Mouse (Mus musculus) brain, embryonic 14.5 days (tissue): ENCODE data around the gene Erlin1. TPM values are rescaled to one million over a fixed set of nuclear protein-coding genes. Genes with fewer than 3 reads are reported as not detected.
A peak's percentile ranks its signal among the peaks of the same experiment; 100 is the strongest.

Source experiments
- DNase-seq: peaks from one replicate; pipeline ENCODE4 v3.0.0-alpha.2; 2011; ENCODE audit warnings: low read depth
- CTCF ChIP-seq: fragments of 200-500 bp; IDR thresholded peaks from 2 replicates; pipeline ENCODE4 v1.5.1; 2012; ENCODE audit warnings: inconsistent platforms, mild to moderate bottlenecking, moderate library complexity, borderline replicate concordance; ENCODE audit not compliant: insufficient read depth, insufficient read length; ENCODE audit errors: extremely low read depth
- POLR2A ChIP-seq: fragments of 200-500 bp; IDR thresholded peaks from 2 replicates; pipeline ENCODE4 v1.6.1; 2012; ENCODE audit warnings: mild to moderate bottlenecking, inconsistent platforms, borderline replicate concordance; ENCODE audit not compliant: poor library complexity, insufficient read depth, insufficient read length, severe bottlenecking; ENCODE audit errors: extremely low read depth
- polyA plus RNA-seq: library from polyadenylated mRNA; depleted of rRNA; stranded (reverse); fragments of >200 nt; gene quantifications from 2 replicates; pipeline ENCODE4 v1.2.3, GENCODE M21; 2012

The Erlin1 gene
- polyA plus RNA-seq, 1 experiment = 18.3 TPM

GRCm38 (mm10) chr19:44008784-44009183 is 60.8 kb downstream of the Erlin1 start:
- DNase-seq = peak; percentile 22

GRCm38 (mm10) chr19:44007186-44007585 is 62.4 kb downstream of the Erlin1 start:
- DNase-seq = peak; percentile 44
- TF ChIP-seq POLR2A = no peak
- TF ChIP-seq CTCF = no peak

More at GRCm38 (mm10) chr19:44008784-44009183, 60.8 kb downstream of the Erlin1 start:
- TF ChIP-seq CTCF (no peak), POLR2A (no peak)

GRCm38 (mm10) chr19:44005025-44005424 is 64.6 kb downstream of the Erlin1 start:
- TF ChIP-seq POLR2A = no peak
- no peak for TF ChIP-seq CTCF
- DNase-seq = no peak

GRCm38 (mm10) chr19:44004261-44004660 is 65.3 kb downstream of the Erlin1 start:
- TF ChIP-seq POLR2A (no peak), CTCF (no peak)
- no peak for DNase-seq

GRCm38 (mm10) chr19:44000720-44001119 is 68.9 kb downstream of the Erlin1 start:
- TF ChIP-seq POLR2A = no peak
- TF ChIP-seq CTCF = no peak
- no peak for DNase-seq

GRCm38 (mm10) chr19:44000061-44000460 is 69.5 kb downstream of the Erlin1 start:
- TF ChIP-seq POLR2A (no peak), CTCF (no peak)
- no peak for DNase-seq

GRCm38 (mm10) chr19:43998802-43999527 is 70.6 kb downstream of the Erlin1 start:
- TF ChIP-seq POLR2A (no peak), CTCF (no peak)

GRCm38 (mm10) chr19:43998101-43998500 is 71.5 kb downstream of the Erlin1 start:
- no peak for TF ChIP-seq CTCF
- no peak for TF ChIP-seq POLR2A
- no peak for DNase-seq

More at GRCm38 (mm10) chr19:43998802-43999527, 70.6 kb downstream of the Erlin1 start:
- no peak for DNase-seq

- TF ChIP-seq CTCF (no peak), POLR2A (no peak)
- no peak for DNase-seq
These were observed 74.2 kb downstream of the Erlin1 start for GRCm38 (mm10) chr19:43995427-43995826.

- DNase-seq = no peak
- TF ChIP-seq POLR2A (no peak), CTCF (no peak)
These were observed 77.1 kb downstream of the Erlin1 start for GRCm38 (mm10) chr19:43992464-43992863.

GRCm38 (mm10) chr19:43990362-43990761 is 79.2 kb downstream of the Erlin1 start:
- no peak for TF ChIP-seq CTCF
- no peak for TF ChIP-seq POLR2A
- no peak for DNase-seq
